Mouse (Mus musculus) heart, postnatal 0 days (tissue): ENCODE data around the gene Maml3.

Experiments
- CTCF ChIP-seq: IDR thresholded peaks from 2 replicates; pipeline ENCODE4 v1.5.1; 2016; ENCODE audit warnings: antibody characterized with exemption, control low read depth, low read depth
- EP300 ChIP-seq: IDR thresholded peaks from 2 replicates; pipeline ENCODE4 v1.6.1; 2016; ENCODE audit warnings: antibody characterized with exemption, low read depth

DNA sequence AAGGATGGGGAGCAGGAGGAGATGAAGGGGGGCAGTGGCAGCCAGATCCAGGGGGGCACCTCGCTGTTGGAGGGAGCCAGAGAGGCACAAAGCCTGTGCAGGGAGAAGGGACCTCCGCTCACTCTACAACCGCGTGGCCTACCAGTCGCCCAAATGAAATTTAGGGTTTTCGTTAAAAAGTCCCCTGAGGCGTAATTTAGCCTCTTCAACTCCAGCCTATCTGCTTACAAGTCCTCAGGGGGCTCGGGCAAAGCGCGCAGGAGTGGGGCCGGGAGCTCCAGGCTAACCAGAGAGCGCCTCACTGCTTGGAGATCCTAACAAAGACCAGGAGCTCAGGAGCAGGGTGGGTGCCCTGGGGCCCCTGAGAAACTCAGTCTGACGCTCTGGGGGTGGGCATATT lies 402.9 kb downstream of the Maml3 start:
- no peak for TF ChIP-seq EP300
- TF ChIP-seq CTCF, result no peak
